Mouse (Mus musculus): Measurements from ENCODE around the gene Ncf1. TPM values are rescaled to one million over a fixed set of nuclear protein-coding genes. Genes with fewer than 3 reads are reported as not detected.

Ncf1 gene
- total RNA-seq (2023), result 1,488 and 1,625 TPM in 2 replicates

DNA sequence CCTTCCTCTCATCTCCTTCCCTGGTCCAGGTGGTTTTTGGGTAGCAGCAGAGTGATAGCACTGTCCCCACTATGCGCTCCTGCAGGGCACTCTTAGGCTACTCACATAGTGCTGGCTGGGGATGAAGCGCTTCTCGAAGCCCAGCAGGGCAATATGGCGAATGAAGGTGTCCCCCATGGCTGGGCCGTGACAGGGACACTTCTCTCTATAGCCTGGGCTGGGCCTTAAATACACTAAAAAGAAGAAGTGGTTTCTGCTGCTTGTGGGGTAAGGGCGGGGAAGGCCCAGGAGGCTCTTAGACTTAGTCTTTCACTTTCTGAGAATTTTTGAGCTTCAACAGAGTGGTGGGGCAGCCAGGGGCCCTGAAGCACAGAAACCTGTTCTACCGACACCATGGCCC lies at the start of gene Ncf1:
Ncf1 (minus strand) TSS at position 235 of the 400 bp plus-strand sequence.

DNA sequence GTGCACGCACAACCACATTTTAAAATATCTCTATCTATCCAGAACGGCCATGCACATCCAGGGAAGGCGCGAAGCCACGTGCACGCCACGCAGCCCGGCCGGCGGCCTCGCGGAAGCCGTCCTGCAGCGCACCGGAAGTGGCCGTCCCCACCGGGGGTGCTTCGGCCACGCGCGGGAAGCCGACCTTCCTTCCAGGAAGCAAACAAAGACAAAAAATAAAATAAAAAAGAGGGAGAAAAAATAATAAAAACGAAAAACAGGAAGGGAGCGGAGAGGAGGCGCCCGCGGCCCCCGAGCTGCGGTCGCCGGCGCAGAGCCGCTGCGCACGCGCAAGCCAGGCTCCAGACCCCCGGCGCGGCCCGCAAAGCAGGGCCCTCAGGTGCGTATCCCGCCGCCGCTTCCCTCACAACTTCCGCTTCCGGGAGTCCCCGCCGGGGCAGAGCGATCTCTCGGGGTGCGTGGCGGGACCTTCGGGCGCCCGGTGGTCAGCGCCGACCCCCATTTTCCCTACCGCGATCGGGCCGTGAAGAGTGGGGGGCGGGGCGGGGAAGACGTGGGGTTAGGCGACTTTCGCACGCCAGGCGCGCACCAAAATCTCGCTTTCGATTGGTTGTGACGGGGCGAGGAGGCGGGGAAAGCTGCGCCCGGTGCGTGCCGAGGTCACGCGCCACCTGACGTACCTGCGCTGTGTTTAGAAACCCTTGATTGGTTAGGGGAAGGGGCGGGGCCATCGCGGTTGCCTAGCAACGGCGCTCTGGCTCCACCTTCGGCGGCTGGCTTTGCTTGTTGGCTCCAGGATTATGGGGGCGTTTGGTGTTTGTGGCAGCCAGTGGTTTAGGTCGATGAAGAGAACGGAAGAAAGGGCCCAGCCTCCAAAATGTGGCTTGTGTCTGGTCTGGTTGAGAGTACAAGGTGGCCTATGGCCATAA lies 45.3 kb downstream of the Ncf1 start, which contains the start of gene Gtf2ird2:
Gtf2ird2 (plus strand) TSS at position 140 of the 929 bp plus-strand sequence.

DNA sequence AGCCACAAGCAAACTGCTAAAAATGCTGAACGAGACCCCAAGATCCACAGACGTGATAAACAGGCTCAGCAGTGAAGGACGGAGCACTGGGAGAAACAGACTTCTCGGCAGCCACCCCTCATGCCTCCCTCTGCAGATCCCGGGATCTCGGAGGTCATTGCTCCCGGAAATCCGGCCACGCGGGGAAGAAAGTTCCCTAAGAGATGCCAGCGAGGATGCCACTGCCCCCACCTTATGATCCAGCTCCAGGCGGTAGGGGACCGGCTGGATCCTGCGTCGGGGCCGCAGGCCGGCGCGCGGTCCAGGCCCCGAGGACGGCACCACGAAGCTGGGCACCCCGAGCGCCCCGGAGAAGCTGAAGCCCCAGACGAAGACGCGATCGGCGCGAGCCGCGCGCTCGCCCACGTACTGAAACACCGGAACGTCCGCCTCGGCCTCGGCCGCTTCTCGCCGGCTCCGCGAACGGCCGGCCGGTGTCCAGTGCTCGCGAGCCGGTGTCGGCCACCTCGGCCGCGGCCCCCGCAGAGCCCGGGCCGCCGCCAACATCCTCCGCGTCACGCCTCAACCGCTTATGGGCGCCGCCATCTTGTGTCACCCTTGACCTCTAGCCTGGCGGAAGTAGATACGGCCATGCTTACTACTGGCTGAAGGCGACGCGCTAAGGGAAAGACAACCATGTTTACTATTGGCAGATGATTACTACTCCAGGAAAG lies 53.1 kb downstream of the Ncf1 start, which contains the start of gene Rcc1l:
Rcc1l (minus strand) TSS at position 606 of the 713 bp plus-strand sequence.

Other genes with a start within 250 kb of the Ncf1 start
- gene Castor2, start 129.9 kb downstream of the Ncf1 start, total RNA-seq (2023), result 3.4 and 4.2 TPM in 2 replicates
- 5.1 and 5.3 TPM in 2 replicates for gene Rcc1l, start 52.9 kb downstream of the Ncf1 start, total RNA-seq (2023)
- gene Gtf2ird2, start 45.6 kb downstream of the Ncf1 start, total RNA-seq (2023), result 1.9 and 2.2 TPM in 2 replicates
- gene Gtf2i, start 85.1 kb upstream of the Ncf1 start, total RNA-seq (2023), result 23.2 and 36.8 TPM in 2 replicates
- 12.9 and 14.2 TPM in 2 replicates for gene Gtf2ird1, start 227.1 kb upstream of the Ncf1 start, total RNA-seq (2023)

All from neutrophil, adult 65 days (primary cell).